Mouse (Mus musculus) midbrain, embryonic 12.5 days (tissue): ENCODE measurements around the gene Plekha5. TPM values are rescaled to one million over a fixed set of nuclear protein-coding genes. Genes with fewer than 3 reads are reported as not detected.
"Not testable (repeated sequence)": the region's sequence is repeated elsewhere in the genome, so short reads cannot be mapped to it uniquely, and the experiment has no call there.

Experiments used
- ATAC-seq: fragments of 200-750 bp; cut with Nextera tagmentation; 2 replicates; pipeline ENCODE4 v1.8.0; 2017; ENCODE audit warnings: low read depth, moderate TSS enrichment, moderate library complexity; ENCODE audit not compliant: low FRiP score
- H3K27ac ChIP-seq: fragments of 300-500 bp; sonication (generic); replicated peaks from 2 replicates; pipeline ENCODE4 v1.5.1; 2016; ENCODE audit warnings: mild to moderate bottlenecking
- H3K27me3 ChIP-seq: fragments of 300-500 bp; sonication (generic); 2 replicates; pipeline ENCODE4 v1.6.1; 2016; ENCODE audit warnings: mild to moderate bottlenecking
- H3K36me3 ChIP-seq: fragments of 300-500 bp; sonication (generic); 2 replicates; pipeline ENCODE4 v1.6.1; 2016
- H3K4me1 ChIP-seq: fragments of 300-500 bp; sonication (generic); 2 replicates; pipeline ENCODE4 v1.6.1; 2016
- H3K4me2 ChIP-seq: fragments of 300-500 bp; sonication (generic); replicated peaks from 2 replicates; pipeline ENCODE4 v1.6.1; 2016; ENCODE audit warnings: mild to moderate bottlenecking, moderate library complexity
- H3K4me3 ChIP-seq: fragments of 300-500 bp; sonication (generic); 2 replicates; pipeline ENCODE4 v1.5.1; 2016; ENCODE audit warnings: mild to moderate bottlenecking
- H3K9ac ChIP-seq: fragments of 300-500 bp; sonication (generic); replicated peaks from 2 replicates; pipeline ENCODE4 v1.6.1; 2016; ENCODE audit warnings: mild to moderate bottlenecking, moderate library complexity
- H3K9me3 ChIP-seq: fragments of 300-500 bp; sonication (generic); 2 replicates; pipeline ENCODE4 v1.6.1; 2016; ENCODE audit warnings: mild to moderate bottlenecking
- WGBS: fragments of 180-500 bp; shearing (Covaris S2); methylation state at CpG from one replicate; pipeline ENCODE4 v1.1.7; 2016; 5-methylcytosine and 5-hydroxymethylcytosine counted together
- polyA plus RNA-seq: library from polyadenylated mRNA; unstranded; fragments of >200 nt; fragmentation: Nextera tagmentation; extraction: Ambion mirVana; gene quantifications from 2 replicates; pipeline ENCODE4 v1.2.1, GENCODE M21; 2016

The Plekha5 gene
- polyA plus RNA-seq, 1 experiment from 2014 or later = 55.0 TPM

DNA sequence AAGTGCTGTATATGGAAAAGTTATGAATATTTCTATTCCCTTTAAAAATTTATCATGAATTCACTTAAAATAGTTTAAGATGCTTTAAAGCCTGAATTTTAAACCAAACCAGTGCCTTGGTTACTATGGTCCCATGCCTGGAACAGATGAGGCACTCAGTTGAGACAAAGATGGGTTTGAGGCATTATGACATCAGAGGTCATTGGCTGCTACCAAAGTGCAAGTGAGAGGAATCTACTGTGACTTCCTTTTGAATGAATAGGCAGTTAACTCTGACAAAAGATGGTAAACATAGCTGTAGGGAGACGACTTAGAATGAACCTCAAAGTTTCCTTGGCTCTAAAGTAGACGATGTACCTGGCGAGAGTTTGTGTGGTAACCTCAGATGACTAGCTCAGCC lies 92.3 kb downstream of the Plekha5 start:
- no peaks in the 10 kb centered on the region for H3K36me3 ChIP-seq
- 81% methylated on average over 3 of the region's 3 CpGs for WGBS
- H3K27ac ChIP-seq = no peak overlapping the region
- H3K4me3 ChIP-seq = no peak overlapping the region
- no peak overlapping the region for H3K4me2 ChIP-seq
- no peaks in the 10 kb centered on the region for H3K27me3 ChIP-seq
- H3K4me1 ChIP-seq = peaks cover 44% of the 10 kb centered on the region
- H3K9me3 ChIP-seq = no peaks in the 10 kb centered on the region
- H3K9ac ChIP-seq = no peak overlapping the region
- no peak for ATAC-seq

DNA sequence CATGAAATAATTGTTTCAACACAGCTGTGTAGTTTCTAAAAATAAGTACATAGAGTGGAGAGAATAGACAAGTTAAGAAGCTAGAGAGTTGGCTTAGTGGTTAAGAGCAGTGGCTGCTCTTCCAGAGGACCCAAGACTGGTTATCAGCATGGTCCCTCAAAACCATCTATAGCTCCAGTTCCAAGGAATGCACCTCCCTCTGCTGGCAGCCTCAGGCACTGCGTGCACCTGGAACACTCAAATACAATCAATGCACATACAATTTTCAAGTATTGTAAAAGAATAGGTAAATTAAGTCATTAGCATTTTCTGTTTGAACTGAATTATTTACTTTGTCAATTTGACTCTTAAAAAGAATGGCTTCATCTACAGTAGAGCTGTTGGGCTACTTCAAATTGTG lies 93.3 kb downstream of the Plekha5 start:
- peaks cover 46% of the 10 kb centered on the region for H3K4me1 ChIP-seq
- ATAC-seq = no peak

DNA sequence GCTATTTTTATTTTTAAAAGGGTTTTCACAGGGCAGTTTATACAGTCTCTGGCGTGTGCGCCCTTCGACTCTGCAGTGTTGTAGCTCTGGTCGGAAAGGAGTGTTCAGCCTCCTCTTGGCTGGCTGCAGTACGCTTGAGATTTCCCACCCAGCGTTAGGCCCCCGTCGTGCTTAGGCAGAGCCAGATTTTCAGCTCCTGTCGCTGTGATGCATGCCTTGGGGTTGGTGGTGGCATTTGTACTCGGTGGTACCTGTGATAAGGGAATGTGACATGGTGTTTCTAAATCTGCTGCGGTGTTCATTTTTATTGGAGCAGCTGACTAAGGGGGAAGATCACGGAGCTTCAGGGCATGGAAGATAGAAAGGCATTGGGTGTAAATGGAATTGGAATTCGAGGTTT lies 95.2 kb downstream of the Plekha5 start:
- ATAC-seq = no peak
- Histone ChIP-seq H3K4me1 (peaks cover 31% of the 10 kb centered on the region), H3K27ac (0 out of 2 replicates have a peak overlapping the region, but pooled peaks have one; percentile 15), H3K36me3 (no peaks in the 10 kb centered on the region), H3K4me2 (no peak overlapping the region), H3K4me3 (no peak overlapping the region), H3K9ac (no peak overlapping the region), H3K27me3 (no peaks in the 10 kb centered on the region), H3K9me3 (no peaks in the 10 kb centered on the region)
- 61% methylated on average over 13 of the region's 13 CpGs for WGBS

More for the DNA sequence above, 93.3 kb downstream of the Plekha5 start:
- WGBS = 70% methylated on average over 1 of the region's 1 CpGs
- H3K9ac ChIP-seq = no peak overlapping the region
- H3K36me3 ChIP-seq = no peaks in the 10 kb centered on the region
- H3K27ac ChIP-seq = no peak overlapping the region
- no peak overlapping the region for H3K4me2 ChIP-seq
- H3K27me3 ChIP-seq = no peaks in the 10 kb centered on the region
- no peak overlapping the region for H3K4me3 ChIP-seq
- no peaks in the 10 kb centered on the region for H3K9me3 ChIP-seq

DNA sequence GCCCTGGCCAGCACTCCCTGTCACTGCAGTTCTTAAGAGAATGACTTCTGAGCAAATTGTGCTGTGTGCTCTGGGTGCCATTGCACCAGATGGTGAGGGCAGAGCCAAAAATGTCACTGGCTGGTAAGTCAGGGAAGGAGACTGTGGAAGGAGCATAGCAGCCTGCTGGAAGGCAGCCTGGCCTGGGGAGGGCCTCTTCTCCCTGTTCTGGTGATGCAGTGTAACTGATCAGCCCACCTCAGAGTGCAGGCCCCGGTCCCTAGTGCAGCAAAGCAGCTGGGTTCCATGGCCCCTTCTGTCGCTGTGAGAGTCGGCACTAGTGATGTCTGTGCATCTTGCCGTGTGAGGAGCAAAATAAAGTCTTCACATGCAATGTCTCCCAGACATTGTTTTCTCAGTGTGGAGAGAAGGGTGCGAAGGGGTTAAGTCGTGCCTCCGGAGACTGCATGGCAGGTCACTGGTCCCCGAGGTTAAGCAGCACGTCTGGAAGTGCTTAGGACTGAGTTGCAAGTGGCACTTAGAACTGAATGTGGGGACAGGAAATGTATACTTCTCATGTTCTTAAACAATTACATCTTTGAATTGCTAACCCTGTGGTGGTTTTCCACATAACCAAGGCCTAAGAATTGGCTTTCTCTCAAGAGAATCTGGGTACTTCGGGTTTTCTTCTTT lies 95.8 kb downstream of the Plekha5 start:
- ATAC-seq = peak; percentile 57
- no peak overlapping the region for H3K4me2 ChIP-seq

DNA sequence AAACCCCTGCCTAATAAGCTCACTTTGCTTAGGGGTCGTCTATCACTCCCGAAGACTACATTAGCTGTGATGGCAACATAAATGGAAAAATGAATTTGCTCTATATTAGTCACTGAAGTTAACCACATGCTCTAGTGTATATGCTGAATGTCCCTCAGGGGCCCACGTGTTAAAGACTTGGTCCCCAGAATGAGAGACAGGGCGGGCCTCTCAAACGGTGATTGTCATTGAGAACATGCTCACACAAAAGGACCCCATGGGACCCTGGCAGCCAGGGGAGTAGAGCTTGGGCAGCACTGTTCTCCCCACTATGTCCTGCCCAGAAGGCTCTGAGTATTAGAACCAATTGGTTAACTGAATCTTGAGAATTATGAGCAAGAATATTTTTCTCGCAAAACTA lies 97.1 kb downstream of the Plekha5 start:
- Histone ChIP-seq H3K9me3 (no peaks in the 10 kb centered on the region), H3K27me3 (no peaks in the 10 kb centered on the region), H3K4me2 (no peak overlapping the region), H3K9ac (no peak overlapping the region), H3K36me3 (no peaks in the 10 kb centered on the region), H3K4me3 (no peak overlapping the region), H3K4me1 (peaks cover 23% of the 10 kb centered on the region), H3K27ac (no peak overlapping the region)
- 53% methylated on average over 6 of the region's 6 CpGs for WGBS
- no peak for ATAC-seq

More for the DNA sequence above, 95.8 kb downstream of the Plekha5 start:
- Histone ChIP-seq H3K36me3 (no peaks in the 10 kb centered on the region), H3K27ac (no peak overlapping the region), H3K27me3 (no peaks in the 10 kb centered on the region), H3K4me3 (no peak overlapping the region), H3K9me3 (no peaks in the 10 kb centered on the region), H3K9ac (no peak overlapping the region), H3K4me1 (peaks cover 26% of the 10 kb centered on the region)
- WGBS = 30% methylated on average over 10 of the region's 10 CpGs

DNA sequence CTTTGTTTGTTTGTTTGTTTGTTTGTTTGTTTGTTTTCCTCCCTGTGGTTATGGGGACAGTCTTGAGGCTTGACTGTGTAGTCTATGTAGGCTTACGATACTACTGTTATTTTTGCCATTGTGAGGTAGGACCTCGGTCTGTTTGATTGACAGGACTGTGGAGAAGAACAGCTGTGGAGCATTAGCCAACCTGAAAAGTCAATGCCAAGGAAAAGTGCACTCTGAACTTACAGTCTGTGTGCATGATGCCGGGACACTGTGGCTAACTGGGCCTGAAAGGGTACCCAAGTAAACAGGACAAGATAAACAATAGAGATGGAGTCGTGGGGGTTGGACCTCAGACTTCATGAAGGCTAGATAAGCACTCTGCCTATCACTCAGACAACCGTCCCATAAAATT lies 98.0 kb downstream of the Plekha5 start:
- ATAC-seq = no peak
- H3K9ac ChIP-seq = no peak overlapping the region
- H3K27ac ChIP-seq = no peak overlapping the region
- no peak overlapping the region for H3K4me3 ChIP-seq
- H3K27me3 ChIP-seq = no peaks in the 10 kb centered on the region
- no peaks in the 10 kb centered on the region for H3K9me3 ChIP-seq
- H3K36me3 ChIP-seq = peaks cover 5% of the 10 kb centered on the region; the same call in 1 of the 2 replicates
- H3K4me1 ChIP-seq = peaks cover 23% of the 10 kb centered on the region
- H3K4me2 ChIP-seq = no peak overlapping the region
- WGBS = 68% methylated on average over 5 of the region's 5 CpGs

DNA sequence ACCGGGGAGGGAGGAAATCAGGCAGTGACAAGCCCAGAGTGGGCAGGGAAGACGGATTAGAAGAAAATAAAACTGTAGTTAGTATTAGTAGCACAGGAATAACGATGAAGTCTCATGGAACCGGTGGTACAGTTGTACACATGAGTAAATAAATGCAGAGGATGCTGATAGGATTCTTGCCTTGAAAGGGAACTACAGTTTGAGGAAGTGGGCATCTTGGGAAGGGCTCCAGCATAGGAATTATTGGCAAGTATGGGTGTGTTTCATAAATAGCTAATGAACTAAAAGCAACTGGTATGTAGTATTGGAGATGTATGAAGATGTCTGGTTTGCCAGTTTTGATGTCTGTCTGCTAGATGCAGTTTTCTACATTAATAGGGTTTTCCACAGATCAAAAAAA lies 99.7 kb downstream of the Plekha5 start:
- no peak overlapping the region for H3K27ac ChIP-seq
- H3K27me3 ChIP-seq = no peaks in the 10 kb centered on the region
- H3K4me3 ChIP-seq = no peak overlapping the region
- no peak overlapping the region for H3K9ac ChIP-seq
- H3K36me3 ChIP-seq = peaks cover 14% of the 10 kb centered on the region
- ATAC-seq = no peak
- 89% methylated on average over 4 of the region's 4 CpGs for WGBS
- peaks cover 23% of the 10 kb centered on the region for H3K4me1 ChIP-seq
- H3K9me3 ChIP-seq = no peaks in the 10 kb centered on the region
- no peak overlapping the region for H3K4me2 ChIP-seq

DNA sequence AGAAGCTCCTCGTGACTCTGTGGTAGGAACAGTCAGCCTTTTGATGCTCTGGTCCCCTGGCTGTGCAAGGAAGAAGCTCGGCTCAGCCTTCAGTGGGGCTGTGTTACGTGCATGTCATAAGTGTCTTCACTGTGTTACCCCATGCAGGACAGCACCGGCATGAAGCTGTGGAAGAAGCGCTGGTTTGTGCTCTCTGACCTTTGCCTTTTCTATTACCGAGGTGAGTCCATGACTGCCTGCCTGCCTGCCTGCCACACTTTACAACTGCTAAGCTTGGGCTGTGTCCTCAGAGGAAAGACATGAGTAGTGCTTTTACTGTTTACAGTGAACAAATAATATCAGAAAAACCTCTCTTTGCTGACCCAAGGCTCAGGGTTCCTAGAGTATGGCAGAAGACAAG lies 104.6 kb downstream of the Plekha5 start:
- WGBS = 87% methylated on average over 6 of the region's 6 CpGs
- Histone ChIP-seq H3K36me3 (peaks cover 36% of the 10 kb centered on the region), H3K9ac (no peak overlapping the region), H3K9me3 (no peaks in the 10 kb centered on the region), H3K27me3 (no peaks in the 10 kb centered on the region), H3K27ac (no peak overlapping the region), H3K4me1 (no peaks in the 10 kb centered on the region), H3K4me3 (no peak overlapping the region), H3K4me2 (no peak overlapping the region)
- no peak for ATAC-seq

DNA sequence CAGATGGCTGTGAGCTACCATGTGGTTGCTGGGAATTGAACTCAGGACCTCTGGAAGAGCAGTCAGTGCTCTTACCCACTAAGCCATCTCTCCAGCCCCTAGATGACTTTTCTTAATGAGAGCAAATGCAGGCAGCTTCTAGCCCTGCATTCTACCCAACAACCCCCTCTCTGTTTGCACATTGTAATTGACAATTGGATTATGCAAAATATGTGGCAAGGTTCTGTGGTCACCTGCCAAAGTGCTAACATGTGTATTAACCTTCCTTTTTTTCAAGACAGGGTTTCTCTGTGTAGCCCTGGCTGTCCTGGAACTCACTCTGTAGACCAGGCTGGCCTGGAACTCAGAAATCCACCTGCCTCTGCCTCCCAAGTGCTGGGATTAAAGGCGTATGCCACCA lies 109.0 kb downstream of the Plekha5 start:
- H3K4me3 ChIP-seq, H3K9ac ChIP-seq, H3K27ac ChIP-seq, H3K4me2 ChIP-seq, H3K9me3 ChIP-seq, H3K4me1 ChIP-seq, H3K27me3 ChIP-seq, ATAC-seq: not testable (repeated sequence)
- 93% methylated on average over 1 of the region's 1 CpGs for WGBS
- H3K36me3 ChIP-seq = peaks cover 56% of the 10 kb centered on the region

DNA sequence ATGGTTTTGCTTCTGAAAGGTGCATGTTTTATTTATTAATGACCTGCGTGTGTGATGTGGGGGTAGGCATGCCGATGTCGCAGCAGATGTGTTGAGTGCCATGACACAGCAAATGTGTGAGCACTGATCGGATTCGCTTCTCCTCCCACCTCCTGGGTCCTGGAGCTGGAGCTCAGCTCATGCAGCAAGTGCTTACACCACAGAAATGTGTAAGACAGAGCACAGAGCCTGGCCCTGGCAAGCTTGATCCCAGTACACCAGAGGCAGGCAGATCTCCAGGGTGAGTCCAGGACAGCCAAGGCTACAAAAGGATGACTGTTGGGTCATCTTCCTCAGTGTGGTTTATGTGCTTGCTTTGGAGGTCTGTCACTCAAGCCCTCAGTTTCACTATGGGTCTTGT lies 109.8 kb downstream of the Plekha5 start:
- no peak overlapping the region for H3K27ac ChIP-seq
- WGBS = 96% methylated on average over 5 of the region's 5 CpGs
- no peak for ATAC-seq
- H3K4me1 ChIP-seq = no peaks in the 10 kb centered on the region
- H3K36me3 ChIP-seq = peaks cover 56% of the 10 kb centered on the region
- no peaks in the 10 kb centered on the region for H3K27me3 ChIP-seq
- H3K9ac ChIP-seq = no peak overlapping the region
- H3K9me3 ChIP-seq = 0 out of 2 replicates have a peak, but pooled peaks cover 1% of the 10 kb centered on the region
- H3K4me3 ChIP-seq = no peak overlapping the region
- no peak overlapping the region for H3K4me2 ChIP-seq

DNA sequence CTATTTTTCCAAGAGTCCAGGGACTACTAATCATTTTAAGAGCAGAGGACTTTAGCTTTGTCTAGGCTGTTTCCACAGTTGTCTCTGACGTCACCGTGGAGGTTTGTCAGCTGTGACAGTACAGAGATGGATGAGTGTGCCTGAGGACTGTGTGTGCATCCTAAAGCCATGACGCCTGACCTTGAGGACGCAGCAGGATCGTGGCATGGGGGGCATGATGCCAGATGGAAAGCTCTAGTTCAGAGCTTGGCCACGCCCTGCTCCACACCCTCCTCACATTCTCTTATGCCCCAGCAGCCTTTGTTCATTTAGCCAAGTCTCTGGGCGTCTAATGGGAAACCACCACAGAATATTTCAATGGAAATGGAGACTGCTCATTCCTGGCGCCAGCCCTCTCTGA lies 111.7 kb downstream of the Plekha5 start:
- H3K27me3 ChIP-seq = no peaks in the 10 kb centered on the region
- no peak for ATAC-seq
- 0 out of 2 replicates have a peak, but pooled peaks cover 5% of the 10 kb centered on the region for H3K9me3 ChIP-seq
- H3K4me3 ChIP-seq = no peak overlapping the region
- H3K4me2 ChIP-seq = no peak overlapping the region
- H3K36me3 ChIP-seq = peaks cover 51% of the 10 kb centered on the region
- no peak overlapping the region for H3K27ac ChIP-seq
- 94% methylated on average over 8 of the region's 8 CpGs for WGBS
- H3K9ac ChIP-seq = no peak overlapping the region
- H3K4me1 ChIP-seq = no peaks in the 10 kb centered on the region

DNA sequence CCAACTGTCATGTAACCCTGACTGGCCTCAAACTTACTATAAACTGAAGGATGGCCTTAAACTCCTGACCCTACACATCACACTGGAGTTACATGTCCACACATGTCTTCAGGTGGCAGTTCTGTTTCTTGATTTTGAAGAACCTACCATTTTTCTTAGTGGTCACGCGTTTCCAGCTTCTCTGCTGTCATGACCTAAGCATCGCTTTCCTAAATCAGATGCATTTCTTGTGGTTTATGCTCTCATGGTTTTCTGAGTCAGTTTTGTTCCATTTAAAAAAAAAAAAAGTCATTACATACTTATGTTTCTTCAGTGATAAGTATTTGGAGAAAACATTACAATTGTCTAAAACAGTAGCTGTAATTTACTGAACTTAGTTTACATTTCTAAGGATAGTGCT lies 118.1 kb downstream of the Plekha5 start:
- Histone ChIP-seq H3K36me3 (peaks cover 54% of the 10 kb centered on the region), H3K4me3 (no peak overlapping the region), H3K4me1 (0 out of 2 replicates have a peak, but pooled peaks cover 2% of the 10 kb centered on the region), H3K4me2 (no peak overlapping the region), H3K27me3 (no peaks in the 10 kb centered on the region), H3K27ac (no peak overlapping the region), H3K9ac (no peak overlapping the region), H3K9me3 (0 out of 2 replicates have a peak, but pooled peaks cover 5% of the 10 kb centered on the region)
- no peak for ATAC-seq
- 95% methylated on average over 3 of the region's 3 CpGs for WGBS
